Mouse (Mus musculus) C2C12 (cell line): ENCODE results near the gene Ipmk.

Experiments used
- CTCF ChIP-seq: IDR thresholded peaks from one replicate; pipeline ENCODE4 v1.5.1; 2011; ENCODE audit not compliant: control insufficient read depth, insufficient read depth, insufficient read length
- MYOG ChIP-seq: IDR thresholded peaks from one replicate; pipeline ENCODE4 v1.6.1; 2011; ENCODE audit not compliant: control insufficient read depth, insufficient read length; ENCODE audit errors: extremely low read depth

DNA sequence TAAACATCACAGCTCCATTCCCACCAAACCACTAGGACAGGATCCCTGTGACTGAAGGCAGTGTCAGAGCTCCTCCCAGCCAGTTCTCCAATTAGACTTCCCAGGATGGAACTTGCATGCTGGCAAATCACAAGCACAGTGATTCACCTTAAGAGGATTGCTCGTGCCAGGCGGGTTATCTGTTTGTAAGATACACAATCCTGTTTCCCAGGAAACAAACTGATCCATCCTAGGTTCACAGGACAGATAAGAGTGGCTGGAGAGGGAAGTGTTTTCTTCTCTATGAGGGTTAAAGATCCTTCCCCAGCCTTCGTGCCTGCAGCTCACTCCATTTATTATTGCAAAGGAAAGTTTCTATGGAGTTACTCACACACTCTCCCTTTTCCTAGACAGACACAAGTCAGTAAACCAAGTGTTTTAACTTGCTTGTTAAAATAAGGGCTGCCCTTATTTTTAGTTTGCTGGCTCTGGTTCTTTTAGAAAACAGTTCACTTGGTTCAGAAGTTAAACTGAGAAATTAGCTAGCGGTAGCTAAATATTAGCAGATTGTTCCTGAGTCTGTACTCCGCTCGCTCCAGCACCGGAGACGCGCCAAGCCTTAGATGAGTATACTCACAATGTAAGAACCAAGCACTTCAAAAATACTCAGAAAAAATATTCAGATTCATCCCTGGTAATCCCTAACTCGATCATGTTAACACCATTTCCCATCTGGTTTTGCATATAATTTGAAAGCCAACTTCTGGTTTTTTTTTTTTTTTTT is 51.0 kb downstream of the Ipmk start:
- no peak for TF ChIP-seq CTCF
- TF ChIP-seq MYOG: no peak
